Mouse (Mus musculus): Measurements from ENCODE around the gene 1810024B03Rik.
A peak's percentile ranks its signal among the peaks of the same experiment; 100 is the strongest.

1810024B03Rik gene

GRCm38 (mm10) chr2:127182598-127183381 lies 25.3 kb downstream of the 1810024B03Rik start:
- peak; percentile 60 to 77 for DNase-seq (ENCODE audit: low spot score in 2 of 2)

- peak in 1 of 2 experiments; percentile 21 for DNase-seq (ENCODE audit: low spot score in 2 of 2)
Observed at GRCm38 (mm10) chr2:127166261-127166660, 41.8 kb downstream of the 1810024B03Rik start.

DNA sequence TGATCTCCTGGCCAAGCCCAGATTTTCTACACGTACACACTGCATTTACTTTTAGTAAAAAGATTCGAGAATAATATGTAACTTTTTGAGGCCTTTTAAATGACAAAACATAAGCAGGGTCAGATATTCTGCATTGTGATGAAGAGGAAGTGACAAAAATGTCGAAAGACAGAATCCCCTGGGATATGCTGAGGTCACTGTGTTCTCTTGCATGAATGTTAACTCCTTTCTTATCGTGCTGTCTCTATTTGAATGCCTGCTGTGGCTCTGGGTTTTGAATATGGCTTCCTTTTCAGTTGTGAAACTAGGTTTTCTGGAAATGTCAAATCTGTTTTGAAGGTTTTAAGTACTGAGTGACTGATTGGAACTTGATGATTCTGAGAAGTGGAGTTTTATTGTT lies 42.4 kb downstream of the 1810024B03Rik start:
- no peak for DNase-seq (ENCODE audit: low spot score in 2 of 2)

GRCm38 (mm10) chr2:127145699-127146098 lies 62.4 kb downstream of the 1810024B03Rik start:
- no peak for DNase-seq (ENCODE audit: low spot score in 2 of 2)

- DNase-seq (ENCODE audit: low spot score in 2 of 2): peak; percentile 77 to 87
Observed at GRCm38 (mm10) chr2:127143158-127144063, 64.7 kb downstream of the 1810024B03Rik start, which contains the start of gene Itpripl1. Itpripl1 (minus strand) TSS chr2:127143442.

DNA sequence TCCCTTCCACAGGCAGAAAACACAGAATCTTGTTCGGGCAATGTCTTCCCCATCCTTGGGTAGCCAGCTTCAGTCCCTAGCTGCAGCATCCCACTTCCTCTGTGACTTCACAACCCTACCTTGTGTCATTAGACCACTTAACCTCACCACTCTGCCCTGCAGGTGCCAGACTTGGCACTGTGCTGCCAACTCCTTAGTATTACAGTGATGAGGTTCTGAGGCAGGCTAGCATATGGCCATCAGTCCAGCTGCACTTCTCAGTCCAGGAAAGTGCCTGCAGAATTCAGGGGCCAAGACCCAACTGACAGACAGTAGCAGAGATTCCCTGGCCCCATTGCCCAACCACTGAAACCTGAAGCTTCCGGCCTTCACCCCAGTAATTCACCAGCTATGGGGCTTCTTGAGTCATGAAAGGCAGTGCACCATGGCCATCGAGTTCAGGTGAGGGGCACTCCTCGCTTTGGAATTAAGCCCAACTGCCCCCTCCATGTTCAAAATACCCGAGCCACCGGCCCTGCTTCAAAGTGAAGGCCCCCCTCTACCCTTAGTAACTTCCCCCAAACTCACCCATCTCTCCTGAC lies 65.4 kb downstream of the 1810024B03Rik start:
- DNase-seq (ENCODE audit: low spot score in 2 of 2): no peak

GRCm38 (mm10) chr2:127142031-127142430 lies 66.0 kb downstream of the 1810024B03Rik start:
- DNase-seq (ENCODE audit: low spot score in 2 of 2): no peak

- DNase-seq (ENCODE audit: low spot score in 2 of 2): no peak
Observed at GRCm38 (mm10) chr2:127140011-127140410, 68.1 kb downstream of the 1810024B03Rik start.

- no peak for DNase-seq (ENCODE audit: low spot score in 2 of 2)
Observed at GRCm38 (mm10) chr2:127139605-127140004, 68.5 kb downstream of the 1810024B03Rik start.

DNA sequence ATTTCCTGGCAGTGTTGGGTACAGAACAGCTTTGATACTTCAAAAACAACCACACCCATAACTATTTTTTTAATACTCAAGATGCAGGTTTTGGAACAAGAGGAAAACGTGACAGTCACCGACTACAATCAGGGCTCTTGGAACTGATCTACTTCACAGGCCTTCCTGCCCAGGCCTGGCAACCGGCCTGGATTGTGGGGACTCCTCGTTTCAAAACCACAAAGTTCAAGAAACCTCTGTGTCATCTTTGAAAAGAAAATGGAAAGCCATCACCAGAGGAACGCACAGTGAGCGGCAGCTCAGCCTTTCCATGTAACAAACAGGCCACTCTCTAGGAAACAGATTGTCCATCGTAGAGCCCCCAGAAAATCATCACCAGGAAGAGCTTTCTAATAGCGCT lies 69.0 kb downstream of the 1810024B03Rik start:
- no peak for DNase-seq (ENCODE audit: low spot score in 2 of 2)

DNA sequence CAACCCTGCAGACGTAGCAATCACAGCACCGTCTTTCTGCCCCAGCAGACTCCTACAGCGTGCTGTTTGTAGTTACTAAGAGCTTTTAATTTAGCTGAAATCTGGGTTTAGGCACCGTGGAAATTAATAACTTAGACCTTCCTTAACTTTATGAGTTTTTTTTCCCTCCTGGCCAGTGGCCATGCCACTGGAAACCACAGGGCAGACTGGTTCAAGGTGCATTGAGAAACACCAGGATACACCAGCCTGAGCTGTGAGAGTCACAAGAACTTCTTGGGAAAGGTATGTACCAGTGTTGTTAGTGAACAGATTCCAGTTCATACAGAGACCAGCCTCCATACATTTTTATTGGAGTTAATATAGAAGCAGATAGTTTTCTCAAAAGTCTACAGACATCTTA lies 69.6 kb downstream of the 1810024B03Rik start:
- no peak for DNase-seq (ENCODE audit: low spot score in 2 of 2)

DNA sequence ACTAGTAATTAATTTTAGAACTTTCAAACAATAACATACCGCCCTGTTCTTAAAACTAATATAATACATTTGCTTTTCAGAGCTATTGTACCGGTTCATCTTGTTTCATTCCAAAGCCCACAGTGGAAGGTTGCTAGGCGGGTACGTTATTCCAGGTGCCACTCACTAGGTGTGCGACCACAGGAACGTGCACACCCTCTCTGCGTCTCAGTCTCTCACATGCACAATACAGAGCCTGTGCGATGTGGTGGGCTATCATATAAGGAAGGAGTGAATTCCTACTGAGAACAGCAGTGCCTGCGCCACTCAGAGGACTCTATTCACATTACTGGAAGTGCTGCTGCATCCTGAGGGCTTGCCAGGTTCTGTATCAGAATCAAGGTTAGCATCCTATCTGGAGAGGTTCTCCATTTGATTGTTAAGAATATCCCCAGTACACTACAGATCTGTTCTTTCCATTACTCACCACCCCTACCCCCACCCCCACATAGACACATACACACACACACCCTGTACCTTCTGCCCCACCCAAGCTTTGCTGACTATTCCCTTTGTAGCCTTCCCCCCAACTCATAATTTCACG lies 70.2 kb downstream of the 1810024B03Rik start:
- DNase-seq (ENCODE audit: low spot score in 2 of 2): no peak

DNA sequence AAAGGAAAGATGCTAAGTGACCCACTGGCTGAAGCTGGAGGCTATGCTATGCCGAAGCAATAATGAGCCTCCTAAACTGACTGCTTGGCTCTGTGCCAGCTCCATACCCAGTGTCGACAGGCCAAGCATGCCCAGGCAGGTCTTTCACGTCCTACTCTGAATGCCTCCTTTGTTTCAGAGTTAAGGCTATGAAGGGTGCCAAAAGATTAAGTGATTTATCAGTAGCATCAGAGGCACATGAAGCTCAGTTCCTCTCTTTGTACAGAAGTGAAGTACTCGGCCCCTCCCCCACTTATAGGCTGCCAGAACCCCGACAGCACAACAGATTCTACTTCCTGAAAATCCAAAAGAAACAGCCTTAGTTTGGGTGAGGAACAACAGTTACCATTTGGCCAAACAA lies 71.1 kb downstream of the 1810024B03Rik start:
- DNase-seq (ENCODE audit: low spot score in 2 of 2): peak in 1 of 2 experiments; percentile 57

All from spleen, postnatal 10 days (tissue).